Mouse (Mus musculus) intestine, embryonic 16.5 days (tissue): ENCODE results near the gene Entpd5. TPM values are rescaled to one million over a fixed set of nuclear protein-coding genes. Genes with fewer than 3 reads are reported as not detected.

ENCODE experiments used
- ATAC-seq: fragments of 200-750 bp; cut with Nextera tagmentation; 2 replicates; pipeline ENCODE4 v1.8.0; 2017; ENCODE audit warnings: moderate TSS enrichment, moderate library complexity
- H3K27ac ChIP-seq: fragments of 300-500 bp; sonication (generic); 2 replicates; pipeline ENCODE4 v1.5.1; 2014; ENCODE audit warnings: mild to moderate bottlenecking, low read length
- H3K27me3 ChIP-seq: fragments of 300-500 bp; sonication (generic); replicated peaks from 2 replicates; pipeline ENCODE4 v1.6.1; 2014; ENCODE audit warnings: low read length, control low read depth, mixed read lengths; ENCODE audit not compliant: control insufficient read depth, insufficient read depth
- H3K36me3 ChIP-seq: fragments of 300-500 bp; sonication (generic); 2 replicates; pipeline ENCODE4 v1.6.1; 2014; ENCODE audit warnings: low read length, control low read depth; ENCODE audit not compliant: control insufficient read depth, insufficient read depth
- H3K4me1 ChIP-seq: fragments of 300-500 bp; sonication (generic); 2 replicates; pipeline ENCODE4 v1.6.1; 2014; ENCODE audit warnings: low read length, control low read depth, mixed read lengths; ENCODE audit not compliant: control insufficient read depth, insufficient read depth
- H3K4me2 ChIP-seq: fragments of 300-500 bp; sonication (generic); 2 replicates; pipeline ENCODE4 v1.6.1; 2014; ENCODE audit warnings: low read depth, low read length, control low read depth
- H3K4me3 ChIP-seq: fragments of 300-500 bp; sonication (generic); 2 replicates; pipeline ENCODE4 v1.5.1; 2014; ENCODE audit warnings: mild to moderate bottlenecking, low read length
- H3K9ac ChIP-seq: fragments of 300-500 bp; sonication (generic); 2 replicates; pipeline ENCODE4 v1.6.1; 2014; ENCODE audit warnings: low read depth, low read length
- H3K9me3 ChIP-seq: fragments of 300-500 bp; sonication (generic); 2 replicates; pipeline ENCODE4 v1.6.1; 2016; ENCODE audit warnings: low read length, control low read depth; ENCODE audit not compliant: control insufficient read depth
- WGBS: fragments of 180-500 bp; shearing (Covaris S2); extraction: QIAGEN DNeasy Blood & Tissue Kit; methylation state at CpG from one replicate; pipeline ENCODE4 v1.1.7; 2014; 5-methylcytosine and 5-hydroxymethylcytosine counted together
- polyA plus RNA-seq: library from polyadenylated mRNA; unstranded; fragments of >200 nt; fragmentation: Nextera tagmentation; extraction: Ambion mirVana; gene quantifications from 2 replicates; pipeline ENCODE4 v1.2.1, GENCODE M21; 2015

The Entpd5 gene
- polyA plus RNA-seq = 53.0 and 60.2 TPM in 2 replicates

DNA sequence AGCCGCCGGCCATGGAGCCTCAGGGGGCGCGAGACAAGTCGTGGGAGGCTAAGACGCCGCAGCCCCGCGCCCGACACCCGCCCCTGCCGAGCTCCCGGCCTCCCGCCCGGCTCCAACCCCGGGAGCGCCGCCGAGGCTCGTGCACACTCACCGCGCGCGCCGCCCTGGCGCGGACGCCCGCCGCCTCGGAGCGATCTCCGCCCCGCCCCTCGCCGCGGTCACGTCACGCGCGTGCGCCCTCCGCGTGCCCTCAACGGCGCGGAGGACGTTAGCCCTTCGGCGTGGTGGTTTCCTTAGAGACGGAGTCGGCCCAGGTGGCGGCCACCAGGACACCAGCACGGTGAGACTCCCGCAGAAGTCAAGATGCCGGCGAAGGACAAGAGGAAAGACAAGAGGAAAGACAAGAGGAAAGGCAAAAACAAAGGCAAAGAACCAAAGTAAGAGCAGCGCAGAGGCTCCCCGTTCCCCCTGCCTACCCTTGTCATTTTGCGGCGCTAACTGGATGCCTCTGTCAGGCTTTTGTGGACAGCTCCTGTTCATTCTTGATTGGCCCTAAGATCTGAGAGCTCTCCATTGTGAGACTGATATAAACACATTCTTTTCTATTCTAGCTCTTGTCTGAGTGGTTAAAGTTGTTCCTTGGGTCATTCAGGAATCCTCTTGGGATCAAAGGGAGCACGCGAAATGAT, at the start of gene Entpd5, which contains the start of gene Bbof1:
Gene Entpd5 (minus strand): TSS at position 211 of the 689 bp plus-strand sequence.
Gene Bbof1 (plus strand): TSS at position 253 of the 689 bp plus-strand sequence.
- Histone ChIP-seq H3K36me3 (no peaks in the 10 kb centered on the region), H3K4me3 (peak within 1 kb of the TSS; percentile 89), H3K9ac (peak within 1 kb of the TSS; percentile 88), H3K4me1 (0 out of 2 replicates have a peak, but pooled peaks cover 3% of the 10 kb centered on the region), H3K27me3 (no peaks in the 10 kb centered on the region), H3K9me3 (no peaks in the 10 kb centered on the region), H3K4me2 (peak within 1 kb of the TSS; percentile 92), H3K27ac (peak within 1 kb of the TSS; percentile 77)
- WGBS = 3% methylated on average over 39 of the region's 63 CpGs
- ATAC-seq = peak; percentile 92

DNA sequence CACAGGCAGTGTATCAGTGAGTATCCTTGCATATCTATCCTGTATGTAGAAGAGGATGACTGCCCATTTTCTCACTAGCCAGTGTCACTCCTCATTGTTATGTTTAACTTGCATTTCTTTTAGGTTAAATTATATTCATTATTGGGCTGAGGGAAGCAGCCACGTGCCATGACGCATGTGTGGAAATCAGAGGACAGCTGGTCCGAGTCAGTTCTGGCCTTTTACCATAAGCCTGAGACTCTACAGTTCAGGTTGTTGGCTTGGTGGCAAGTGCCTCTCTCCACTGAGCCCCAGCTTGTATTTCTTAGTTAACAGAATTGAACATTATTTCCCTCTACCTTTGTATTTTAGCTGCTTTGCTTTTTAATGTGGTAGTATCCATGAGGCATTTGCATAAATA, 48.1 kb upstream of the Entpd5 start:
- WGBS = 90% methylated on average over 3 of the region's 3 CpGs
- Histone ChIP-seq H3K9ac (no peak overlapping the region), H3K36me3 (peaks cover 7% of the 10 kb centered on the region; the same call in 1 of the 2 replicates), H3K27ac (no peak overlapping the region), H3K4me2 (no peak overlapping the region), H3K27me3 (no peaks in the 10 kb centered on the region), H3K4me1 (peaks cover 2% of the 10 kb centered on the region), H3K4me3 (no peak overlapping the region), H3K9me3 (no peaks in the 10 kb centered on the region)
- no peak for ATAC-seq

DNA sequence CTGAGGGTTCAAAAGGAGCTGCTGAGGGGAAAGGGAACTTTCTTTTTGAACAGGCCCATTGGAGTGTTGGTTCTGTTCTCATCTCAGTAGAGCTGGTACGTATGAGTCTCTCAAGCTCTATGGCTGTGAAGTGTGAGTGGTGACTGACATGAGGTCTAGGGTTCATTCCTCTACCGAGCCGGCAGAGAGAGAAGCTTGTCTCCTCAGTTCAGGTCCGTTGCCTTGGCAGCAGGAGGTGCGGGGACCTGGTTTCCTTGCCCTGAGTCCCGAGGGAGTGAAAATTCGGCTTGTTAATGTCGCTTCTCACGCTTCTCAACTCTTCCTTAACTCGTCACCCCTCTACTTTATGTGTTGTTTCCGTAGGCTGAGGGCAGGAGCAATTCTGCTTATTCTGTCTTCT, 43.0 kb upstream of the Entpd5 start:
- 2% methylated on average over 11 of the region's 11 CpGs for WGBS
- H3K4me1 ChIP-seq = peaks cover 8% of the 10 kb centered on the region
- H3K27ac ChIP-seq = peak overlapping the region; percentile 73
- peak overlapping the region; percentile 79 for H3K4me3 ChIP-seq
- H3K9me3 ChIP-seq = no peaks in the 10 kb centered on the region
- H3K27me3 ChIP-seq = no peaks in the 10 kb centered on the region
- H3K9ac ChIP-seq = peak overlapping the region; percentile 64
- H3K4me2 ChIP-seq = peak overlapping the region; percentile 99
- H3K36me3 ChIP-seq = no peaks in the 10 kb centered on the region
- ATAC-seq = no peak

DNA sequence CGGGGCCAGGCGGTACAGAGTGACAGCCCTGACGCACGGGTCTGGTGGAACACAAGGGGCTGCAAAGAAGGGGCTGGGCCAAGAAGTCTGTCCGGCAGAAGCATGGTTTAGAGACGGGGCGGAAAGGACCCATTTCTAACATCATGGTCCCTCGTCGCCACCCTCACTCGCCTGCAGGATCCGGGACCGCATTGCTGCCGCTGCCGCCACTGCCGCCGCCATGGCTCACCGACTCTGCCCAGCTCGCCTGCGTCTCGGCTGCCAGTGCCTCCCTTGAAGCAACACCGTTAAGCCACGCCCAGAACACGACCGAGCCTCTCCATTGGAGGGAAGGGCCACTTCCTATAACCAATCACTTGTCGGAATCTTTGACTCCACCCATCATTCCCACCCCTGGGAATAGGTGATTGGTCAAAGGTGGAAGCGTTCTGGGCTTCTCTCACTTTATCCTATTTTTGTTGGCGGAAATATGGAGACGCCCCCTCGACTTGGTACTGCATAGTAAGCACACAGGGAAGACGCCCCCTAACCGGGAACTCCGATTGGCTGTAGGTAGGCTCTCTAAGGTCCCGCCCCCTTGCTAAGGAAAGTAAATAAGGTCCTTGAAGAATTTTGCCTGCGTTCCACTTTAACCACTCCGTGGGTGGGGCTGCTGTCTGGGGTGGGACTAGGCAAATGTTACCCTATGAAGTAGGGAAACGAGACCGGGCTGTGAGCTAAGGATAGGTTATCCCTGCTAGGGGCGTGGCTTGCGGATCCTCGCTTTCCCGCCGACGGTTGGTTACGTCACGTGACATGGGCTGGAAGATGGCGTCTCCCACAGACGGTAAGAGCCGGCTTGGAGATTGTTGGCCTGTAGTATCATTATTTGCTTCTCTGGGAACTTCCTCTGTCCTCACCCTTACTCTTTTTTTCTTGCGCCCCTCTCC, 42.2 kb upstream of the Entpd5 start, which contains the start of the genes Aldh6a1 and Lin52:
Gene Aldh6a1 (minus strand): TSS at position 287 of the 929 bp plus-strand sequence.
Gene Lin52 (plus strand): TSS at position 705 of the 929 bp plus-strand sequence.
- peak within 1 kb of the TSS; percentile 79 for H3K4me3 ChIP-seq
- peak within 1 kb of the TSS; percentile 76 for H3K9ac ChIP-seq
- H3K36me3 ChIP-seq = no peaks in the 10 kb centered on the region
- no peaks in the 10 kb centered on the region for H3K9me3 ChIP-seq
- H3K27ac ChIP-seq = peak within 1 kb of the TSS; percentile 73
- H3K4me2 ChIP-seq = peak within 1 kb of the TSS; percentile 99
- peak; percentile 99 for ATAC-seq
- no peaks in the 10 kb centered on the region for H3K27me3 ChIP-seq
- H3K4me1 ChIP-seq = peaks cover 8% of the 10 kb centered on the region
- under 1% methylated on average over 49 of the region's 49 CpGs for WGBS

DNA sequence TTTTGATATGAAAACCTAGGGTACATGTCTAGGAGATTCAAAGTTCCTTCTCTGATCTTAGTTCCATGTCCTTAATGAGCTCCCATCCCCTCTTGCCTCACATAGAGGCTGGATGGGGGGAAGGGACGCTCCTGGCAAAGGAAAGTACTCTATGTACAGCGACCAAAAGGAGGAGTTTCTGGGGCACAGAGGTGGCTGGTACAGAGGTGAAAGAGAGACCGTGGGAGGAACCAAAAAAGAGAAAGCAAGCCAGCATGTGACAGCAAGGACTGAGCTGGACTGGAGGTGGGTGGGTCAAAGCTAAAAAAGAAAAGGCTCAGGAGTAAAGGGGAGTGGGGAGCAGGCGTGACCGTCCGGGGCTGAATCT, 41.5 kb upstream of the Entpd5 start:
- H3K27ac ChIP-seq = peak overlapping the region; percentile 35
- no peaks in the 10 kb centered on the region for H3K36me3 ChIP-seq
- H3K9ac ChIP-seq = peak overlapping the region; percentile 76
- peaks cover 8% of the 10 kb centered on the region for H3K4me1 ChIP-seq
- 0% methylated on average over 6 of the region's 6 CpGs for WGBS
- ATAC-seq = no peak; the same call in 1 of the 2 replicates
- H3K4me3 ChIP-seq = peak overlapping the region; percentile 79
- no peaks in the 10 kb centered on the region for H3K27me3 ChIP-seq
- H3K9me3 ChIP-seq = no peaks in the 10 kb centered on the region
- H3K4me2 ChIP-seq = peak overlapping the region; percentile 96

DNA sequence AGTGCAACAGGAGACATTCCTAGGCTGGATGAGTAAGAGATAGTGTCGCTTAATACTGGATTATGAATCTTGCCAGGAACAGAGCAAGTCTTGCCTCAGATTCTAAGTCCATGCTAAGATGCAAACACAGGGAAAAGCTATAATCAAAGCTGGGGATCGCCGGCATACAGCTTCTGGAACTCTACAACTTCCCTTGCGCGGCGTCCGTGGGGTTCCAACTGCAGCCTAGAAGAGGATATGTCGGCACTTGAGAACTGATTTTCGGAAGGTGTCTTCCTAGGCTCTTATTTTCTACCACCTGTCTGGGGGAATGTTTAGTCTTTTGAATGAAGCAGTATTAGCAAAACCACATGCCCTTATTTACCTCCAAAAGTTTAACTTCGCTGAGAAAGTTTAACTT, 41.1 kb upstream of the Entpd5 start:
- Histone ChIP-seq H3K4me2 (peak overlapping the region; percentile 96), H3K27me3 (no peaks in the 10 kb centered on the region), H3K4me3 (peak overlapping the region; percentile 79), H3K27ac (no peak overlapping the region), H3K4me1 (peaks cover 8% of the 10 kb centered on the region), H3K9ac (peak overlapping the region; percentile 76; the same call in 1 of the 2 replicates), H3K36me3 (no peaks in the 10 kb centered on the region), H3K9me3 (no peaks in the 10 kb centered on the region)
- WGBS = 49% methylated on average over 10 of the region's 10 CpGs
- no peak for ATAC-seq

DNA sequence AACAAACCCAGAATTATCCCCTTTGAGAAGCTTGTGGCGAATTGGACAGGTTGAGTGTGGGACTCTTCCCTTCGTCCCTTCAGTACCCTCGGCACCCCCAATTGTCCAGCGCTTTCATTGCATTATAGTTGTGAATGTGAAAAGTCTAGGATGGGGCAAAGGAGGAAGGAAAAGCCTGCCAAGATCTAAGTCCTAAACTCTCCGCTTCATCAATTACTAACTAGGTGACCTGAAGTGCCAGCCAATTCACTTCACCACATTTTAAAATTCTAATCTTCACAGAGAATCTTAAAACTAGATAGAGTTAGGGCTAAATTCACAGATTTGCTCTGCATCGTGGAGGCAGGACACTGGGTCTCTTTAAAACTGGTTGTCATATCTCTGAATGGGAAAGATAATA, 39.4 kb upstream of the Entpd5 start:
- 87% methylated on average over 6 of the region's 6 CpGs for WGBS
- H3K4me1 ChIP-seq = peaks cover 8% of the 10 kb centered on the region
- no peaks in the 10 kb centered on the region for H3K36me3 ChIP-seq
- H3K27me3 ChIP-seq = no peaks in the 10 kb centered on the region
- ATAC-seq = no peak
- H3K4me3 ChIP-seq = no peak overlapping the region
- no peak overlapping the region for H3K9ac ChIP-seq
- no peaks in the 10 kb centered on the region for H3K9me3 ChIP-seq
- no peak overlapping the region for H3K27ac ChIP-seq
- H3K4me2 ChIP-seq = no peak overlapping the region

DNA sequence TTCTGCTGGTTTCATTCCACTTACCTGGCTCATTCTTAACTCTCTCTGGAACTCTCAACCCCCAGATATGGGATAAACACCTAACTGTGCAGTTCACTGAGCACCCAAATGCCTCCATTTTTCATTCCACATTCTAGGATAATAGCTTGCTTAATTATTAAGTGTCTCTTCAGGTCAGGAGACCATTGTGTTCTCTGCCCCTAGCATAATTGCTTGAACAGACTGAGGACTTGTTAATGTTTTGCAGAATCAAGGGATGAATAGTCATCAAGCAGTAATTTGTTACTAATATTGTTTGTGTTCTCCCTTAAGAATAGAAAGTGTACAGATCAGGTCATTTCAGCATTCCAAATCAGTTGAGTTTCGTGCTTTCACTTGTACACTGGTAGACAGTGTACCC, 38.6 kb upstream of the Entpd5 start:
- Histone ChIP-seq H3K9me3 (no peaks in the 10 kb centered on the region), H3K9ac (no peak overlapping the region), H3K4me3 (no peak overlapping the region), H3K27ac (no peak overlapping the region), H3K4me1 (peaks cover 8% of the 10 kb centered on the region), H3K27me3 (no peaks in the 10 kb centered on the region), H3K4me2 (no peak overlapping the region), H3K36me3 (no peaks in the 10 kb centered on the region)
- no peak for ATAC-seq
- 79% methylated on average over 1 of the region's 1 CpGs for WGBS

DNA sequence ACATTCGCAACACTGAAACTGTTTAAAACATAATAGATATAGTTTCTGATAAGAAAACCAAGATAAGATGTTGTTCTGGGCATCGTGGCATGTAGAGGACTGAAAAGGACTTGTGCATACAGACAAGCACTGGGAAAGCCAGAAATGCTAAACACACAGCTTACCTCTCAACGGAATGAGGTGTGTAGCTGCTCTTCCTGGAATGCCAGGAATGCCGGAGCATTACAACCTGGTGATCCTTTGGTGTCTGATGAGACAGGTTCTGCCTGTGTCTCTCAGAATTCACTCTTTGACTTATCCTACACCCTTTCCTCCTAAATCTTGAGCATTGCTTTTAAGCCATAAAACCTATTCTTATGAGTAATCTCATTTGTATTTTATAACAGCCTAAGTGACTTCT, 33.7 kb upstream of the Entpd5 start:
- no peak for ATAC-seq
- H3K9me3 ChIP-seq = no peaks in the 10 kb centered on the region

More for the DNA sequence above, 33.7 kb upstream of the Entpd5 start:
- no peaks in the 10 kb centered on the region for H3K27me3 ChIP-seq
- WGBS = 63% methylated on average over 4 of the region's 4 CpGs
- H3K36me3 ChIP-seq = no peaks in the 10 kb centered on the region
- no peaks in the 10 kb centered on the region for H3K4me1 ChIP-seq
- no peak overlapping the region for H3K9ac ChIP-seq
- no peak overlapping the region for H3K27ac ChIP-seq
- no peak overlapping the region for H3K4me3 ChIP-seq
- H3K4me2 ChIP-seq = no peak overlapping the region
